Mouse (Mus musculus) ES-E14 (cell line): ENCODE measurements around the gene Psmc3ip.
A peak's percentile ranks its signal among the peaks of the same experiment; 100 is the strongest.

Experiments used
- CHD2 ChIP-seq: IDR thresholded peaks from 2 replicates; pipeline ENCODE4 v1.6.1; 2014; ENCODE audit warnings: mild to moderate bottlenecking, low read depth, low read length, inconsistent platforms
- HCFC1 ChIP-seq: IDR thresholded peaks from 2 replicates; pipeline ENCODE4 v1.6.1; 2012; ENCODE audit warnings: low read length, inconsistent platforms, borderline replicate concordance; ENCODE audit not compliant: insufficient read depth
- ZC3H11A ChIP-seq: IDR thresholded peaks from 2 replicates; pipeline ENCODE4 v1.6.1; 2012; ENCODE audit warnings: low read depth, mild to moderate bottlenecking, inconsistent platforms, low read length, borderline replicate concordance

- no peak for TF ChIP-seq HCFC1
- TF ChIP-seq CHD2 = 0 out of 2 replicates have a peak, but pooled peaks have one; percentile 38
- TF ChIP-seq ZC3H11A = no peak
Measured at GRCm38 (mm10) chr11:101095314-101096024, at the start of gene Psmc3ip.
